In the genomic region with DNA sequence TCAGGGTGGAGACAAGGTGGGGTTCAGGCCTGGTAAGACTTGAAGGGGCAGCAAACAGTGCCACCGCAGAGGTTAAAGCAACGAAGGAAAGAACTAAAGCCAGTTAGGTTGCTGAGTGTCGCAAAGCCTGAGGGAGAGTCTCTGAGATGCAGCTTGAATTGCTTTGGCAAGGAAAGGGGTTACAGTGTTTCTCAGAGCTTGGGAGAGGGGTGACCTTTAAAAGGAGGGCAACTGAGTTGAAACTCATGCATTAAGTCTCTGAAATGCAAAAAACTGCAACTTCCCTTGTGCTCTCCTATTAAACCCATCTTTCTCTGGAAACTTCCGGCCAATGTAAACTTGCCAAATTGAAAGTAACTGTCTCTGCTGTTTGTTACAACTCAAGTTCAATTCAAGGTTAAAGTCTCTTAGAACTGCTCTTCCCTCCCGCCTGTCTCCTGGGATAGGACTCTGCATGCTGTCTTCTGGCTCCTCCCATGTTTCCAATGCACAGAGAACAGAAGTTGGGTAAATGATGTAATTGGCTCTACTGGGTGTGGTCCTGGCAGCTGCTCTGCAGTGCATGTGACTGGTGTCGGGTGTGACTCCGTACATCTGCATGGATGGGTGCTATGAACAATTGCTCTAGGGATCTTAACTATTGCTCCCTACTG, we compare ENCODE assay signal across 10 mouse cellular contexts.
DNase-seq lines count a peak whose midpoint lies in the region; ATAC-seq lines count a peak whose summit lies in the region.
"Had no signal": no experiment of that assay in that cellular context is flagged by ENCODE, and none has a peak within 500 bp of the region (broad histone marks: within the 10 kb centered on the region; RNA-seq: fewer than 3 reads in every experiment).

No protein-coding gene starts in this region.

- 37% methylated on average over 7 of the region's 7 CpGs for WGBS in intestine, embryonic 14.5 days
- 38% methylated on average over 7 of the region's 7 CpGs for WGBS in stomach, embryonic 16.5 days

- peaks cover 18% of the 10 kb centered on the region for H3K4me1 ChIP-seq in intestine, embryonic 14.5 days (replicated peaks; ENCODE audit: control insufficient read depth, insufficient read depth, low read length)
- H3K4me1 ChIP-seq in stomach, embryonic 16.5 days (ENCODE audit: control insufficient read depth, insufficient read depth, low read length), result peaks cover 9% of the 10 kb centered on the region

- H3K4me3 ChIP-seq in intestine, embryonic 14.5 days (ENCODE audit: low read depth, low read length), result no peak overlapping the region
- no peak overlapping the region for H3K4me3 ChIP-seq in stomach, embryonic 16.5 days (replicated peaks; ENCODE audit: low read length)

- ATAC-seq in intestine, embryonic 14.5 days (replicated peaks; ENCODE audit: low FRiP score, low TSS enrichment, low read depth), result peak; percentile 82
- peak; percentile 89 for ATAC-seq in stomach, embryonic 16.5 days (ENCODE audit: insufficient read depth, low FRiP score)

- no peaks in the 10 kb centered on the region for H3K27me3 ChIP-seq in intestine, embryonic 14.5 days (replicated peaks; ENCODE audit: control insufficient read depth, insufficient read depth, low read length)
- no peaks in the 10 kb centered on the region for H3K27me3 ChIP-seq in stomach, embryonic 16.5 days (ENCODE audit: control insufficient read depth, insufficient read depth, low read length)

- DNase-seq in adrenal gland, postnatal 14 days, result peak; percentile 15
- DNase-seq in adrenal gland, postnatal 36 days, result no peak
- peak; percentile 8 for DNase-seq in retina, postnatal 1 day
- no peak for DNase-seq in retina, embryonic 14.5 days (ENCODE audit: low spot score)
- no peak for DNase-seq in intestine, embryonic 14.5 days (ENCODE audit: low spot score)
- DNase-seq in frontal cortex, postnatal 36 days (ENCODE audit: low spot score in 2 of 2), result no peak
- DNase-seq in layer of hippocampus, adult 18-20 months (ENCODE audit: low spot score in 2 of 2), result no peak
- DNase-seq: cerebellum, adult 2 months; midbrain, embryonic 14.5 days had no signal

- peak overlapping the region; percentile 85 for H3K27ac ChIP-seq in intestine, embryonic 14.5 days (ENCODE audit: low read depth)
- peak overlapping the region; percentile 66 for H3K27ac ChIP-seq in stomach, embryonic 16.5 days (ENCODE audit: low read length)

- no peaks in the 10 kb centered on the region for H3K36me3 ChIP-seq in intestine, embryonic 14.5 days (ENCODE audit: control insufficient read depth, insufficient read depth, low read length)
- no peaks in the 10 kb centered on the region for H3K36me3 ChIP-seq in stomach, embryonic 16.5 days (ENCODE audit: control insufficient read depth, insufficient read depth, low read length)

- no peak overlapping the region for H3K9ac ChIP-seq in intestine, embryonic 14.5 days (ENCODE audit: low read length)
- H3K9ac ChIP-seq in stomach, embryonic 16.5 days (ENCODE audit: low read length), result no peak overlapping the region

- no peak overlapping the region for H3K4me2 ChIP-seq in intestine, embryonic 14.5 days (ENCODE audit: low read length)
- no peak overlapping the region for H3K4me2 ChIP-seq in stomach, embryonic 16.5 days (ENCODE audit: low read depth, low read length)

- H3K9me3 ChIP-seq in intestine, embryonic 14.5 days (ENCODE audit: control insufficient read depth, low read length), result no peaks in the 10 kb centered on the region
- no peaks in the 10 kb centered on the region for H3K9me3 ChIP-seq in stomach, embryonic 16.5 days (replicated peaks; ENCODE audit: control insufficient read depth, low read length)

Comparison
In these comparisons a context has a peak if more than half of its experiments do, and no peak if none do; other contexts are left out.
1. DNase-seq: peak in adrenal gland, postnatal 14 days (single experiment) and retina, postnatal 1 day (single experiment); none in adrenal gland, postnatal 36 days (0 of 2), retina, embryonic 14.5 days (single experiment), intestine, embryonic 14.5 days (single experiment), frontal cortex, postnatal 36 days (0 of 2) and layer of hippocampus, adult 18-20 months (0 of 2).